Mouse (Mus musculus) forebrain, embryonic 12.5 days (tissue): ENCODE measurements around the gene Spp2. TPM values are rescaled to one million over a fixed set of nuclear protein-coding genes. Genes with fewer than 3 reads are reported as not detected.

Experiments used
- ATAC-seq: fragments of 200-750 bp; cut with Nextera tagmentation; 2 replicates; pipeline ENCODE4 v1.8.0; 2017; ENCODE audit warnings: moderate TSS enrichment; ENCODE audit not compliant: low FRiP score
- H3K27ac ChIP-seq: fragments of 300-500 bp; sonication (generic); 2 replicates; pipeline ENCODE4 v1.5.1; 2016; ENCODE audit warnings: mild to moderate bottlenecking
- H3K27me3 ChIP-seq: fragments of 300-500 bp; sonication (generic); 2 replicates; pipeline ENCODE4 v1.6.1; 2016; ENCODE audit warnings: mild to moderate bottlenecking
- H3K36me3 ChIP-seq: fragments of 300-500 bp; sonication (generic); replicated peaks from 2 replicates; pipeline ENCODE4 v1.6.1; 2016; ENCODE audit warnings: mild to moderate bottlenecking
- H3K4me1 ChIP-seq: fragments of 300-500 bp; sonication (generic); 2 replicates; pipeline ENCODE4 v1.6.1; 2016
- H3K4me2 ChIP-seq: fragments of 300-500 bp; sonication (generic); 2 replicates; pipeline ENCODE4 v1.6.1; 2016; ENCODE audit warnings: mild to moderate bottlenecking, moderate library complexity
- H3K4me3 ChIP-seq: fragments of 300-500 bp; sonication (generic); replicated peaks from 2 replicates; pipeline ENCODE4 v1.5.1; 2016; ENCODE audit warnings: mild to moderate bottlenecking
- H3K9ac ChIP-seq: fragments of 300-500 bp; sonication (generic); 2 replicates; pipeline ENCODE4 v1.6.1; 2016; ENCODE audit warnings: mild to moderate bottlenecking
- H3K9me3 ChIP-seq: fragments of 300-500 bp; sonication (generic); 2 replicates; pipeline ENCODE4 v1.6.1; 2016
- WGBS: fragments of 180-500 bp; shearing (Covaris S2); methylation state at CpG from one replicate; pipeline ENCODE4 v1.1.7; 2016; 5-methylcytosine and 5-hydroxymethylcytosine counted together
- polyA plus RNA-seq: library from polyadenylated mRNA; unstranded; fragments of >200 nt; fragmentation: Nextera tagmentation; extraction: Ambion mirVana; gene quantifications from 2 replicates; pipeline ENCODE4 v1.2.1, GENCODE M21; 2016

Spp2 gene
- polyA plus RNA-seq, 1 experiment from 2014 or later, result not detected

- 64% methylated on average over 8 of the region's 8 CpGs for WGBS
- Histone ChIP-seq H3K9me3 (no peaks in the 10 kb centered on the region), H3K4me1 (peaks cover 19% of the 10 kb centered on the region), H3K9ac (no peak overlapping the region), H3K36me3 (no peaks in the 10 kb centered on the region), H3K27ac (no peak overlapping the region), H3K27me3 (peaks cover 3% of the 10 kb centered on the region; the same call in 1 of the 2 replicates), H3K4me2 (no peak overlapping the region), H3K4me3 (no peak overlapping the region)
- no peak for ATAC-seq
These were observed 68.8 kb downstream of the Spp2 start for GRCm38 (mm10) chr1:88475502-88475953.

Other genes with a start within 250 kb of the Spp2 start
- not detected in 2 replicates for gene Ugt1a5, start 240.9 kb upstream of the Spp2 start, polyA plus RNA-seq
- gene Ugt1a2, start 206.4 kb upstream of the Spp2 start, polyA plus RNA-seq, result not detected in 2 replicates
- gene Dnajb3, start 201.2 kb upstream of the Spp2 start, polyA plus RNA-seq, result 12.6 and 14.4 TPM in 2 replicates
- not detected in 2 replicates for gene Ugt1a1, start 195.0 kb upstream of the Spp2 start, polyA plus RNA-seq
- 1.4 and 1.7 TPM in 2 replicates for gene Mroh2a, start 180.0 kb upstream of the Spp2 start, polyA plus RNA-seq
- gene Hjurp, start 129.3 kb upstream of the Spp2 start, polyA plus RNA-seq, result 209 and 210 TPM in 2 replicates
- not detected in 2 replicates for gene Trpm8, start 129.3 kb upstream of the Spp2 start, polyA plus RNA-seq
- gene Glrp1, start 103.1 kb downstream of the Spp2 start, polyA plus RNA-seq, result not detected in 2 replicates